Mouse (Mus musculus) ES-Bruce4 (cell line): ENCODE data around the gene Txndc5.

ENCODE experiments used
- CTCF ChIP-seq: IDR thresholded peaks from one replicate; pipeline ENCODE4 v1.8.1; 2011; ENCODE audit warnings: low read depth, low read length
- EP300 ChIP-seq: IDR thresholded peaks from 2 replicates; pipeline ENCODE4 v1.6.1; 2011; ENCODE audit warnings: low read depth, low read length; ENCODE audit not compliant: insufficient read depth
- POLR2A ChIP-seq: IDR thresholded peaks from one replicate; pipeline ENCODE4 v1.8.1; 2011; ENCODE audit warnings: low read length; ENCODE audit not compliant: insufficient read depth

DNA sequence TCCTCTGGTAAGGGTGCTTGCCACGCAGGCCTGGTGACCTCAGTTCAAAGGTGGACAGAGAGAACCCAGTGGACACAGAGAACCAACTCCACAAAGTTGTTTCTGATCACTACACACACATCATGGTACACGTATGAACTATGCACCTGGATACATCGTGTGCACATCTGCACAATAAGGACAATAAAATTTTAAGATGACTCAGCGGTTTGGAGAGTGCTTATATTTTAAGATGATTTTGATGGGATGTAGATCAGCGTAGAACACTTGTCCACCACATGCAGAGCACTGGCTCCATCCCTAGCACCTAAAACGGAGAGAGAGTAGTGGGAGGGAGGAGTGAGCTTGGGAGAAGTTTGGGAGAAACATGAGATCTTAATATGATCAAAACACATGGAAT is 55.1 kb downstream of the Txndc5 start:
- TF ChIP-seq POLR2A (no peak), EP300 (no peak), CTCF (no peak)
